Mouse (Mus musculus) kidney, embryonic 15.5 days (tissue): ENCODE results near the gene Nae1. TPM values are rescaled to one million over a fixed set of nuclear protein-coding genes. Genes with fewer than 3 reads are reported as not detected.
A peak's percentile ranks its signal among the peaks of the same experiment; 100 is the strongest.
"Not testable (repeated sequence)": the region's sequence is repeated elsewhere in the genome, so short reads cannot be mapped to it uniquely, and the experiment has no call there.

Experiments
- ATAC-seq: fragments of 200-750 bp; cut with Nextera tagmentation; replicated peaks from 2 replicates; pipeline ENCODE4 v1.8.0; 2017; ENCODE audit warnings: moderate TSS enrichment; ENCODE audit not compliant: low FRiP score
- H3K27ac ChIP-seq: fragments of 300-500 bp; sonication (generic); 2 replicates; pipeline ENCODE4 v1.5.1; 2015; ENCODE audit warnings: mild to moderate bottlenecking, inconsistent platforms
- H3K27me3 ChIP-seq: fragments of 300-500 bp; sonication (generic); 2 replicates; pipeline ENCODE4 v1.6.1; 2015; ENCODE audit warnings: inconsistent platforms
- H3K36me3 ChIP-seq: fragments of 300-500 bp; sonication (generic); 2 replicates; pipeline ENCODE4 v1.6.1; 2015; ENCODE audit warnings: inconsistent platforms
- H3K4me1 ChIP-seq: fragments of 300-500 bp; sonication (generic); 2 replicates; pipeline ENCODE4 v1.6.1; 2015; ENCODE audit warnings: inconsistent platforms
- H3K4me2 ChIP-seq: fragments of 300-500 bp; sonication (generic); 2 replicates; pipeline ENCODE4 v1.6.1; 2015; ENCODE audit warnings: moderate library complexity, mild to moderate bottlenecking, inconsistent platforms
- H3K4me3 ChIP-seq: fragments of 300-500 bp; sonication (generic); replicated peaks from 2 replicates; pipeline ENCODE4 v1.5.1; 2015; ENCODE audit warnings: mild to moderate bottlenecking, inconsistent platforms
- H3K9ac ChIP-seq: fragments of 300-500 bp; sonication (generic); 2 replicates; pipeline ENCODE4 v1.6.1; 2015; ENCODE audit warnings: mild to moderate bottlenecking, inconsistent platforms
- H3K9me3 ChIP-seq: fragments of 300-500 bp; sonication (generic); replicated peaks from 2 replicates; pipeline ENCODE4 v1.6.1; 2016; ENCODE audit warnings: inconsistent platforms
- WGBS: fragments of 180-500 bp; shearing (Covaris S2); methylation state at CpG from one replicate; pipeline ENCODE4 v1.1.7; 2015; ENCODE audit warnings: mixed read lengths; 5-methylcytosine and 5-hydroxymethylcytosine counted together
- polyA plus RNA-seq: library from polyadenylated mRNA; unstranded; fragments of >200 nt; fragmentation: Nextera tagmentation; extraction: Ambion mirVana; gene quantifications from 2 replicates; pipeline ENCODE4 v1.2.1, GENCODE M21; 2015

Nae1 gene
- polyA plus RNA-seq, result 105 and 115 TPM in 2 replicates

DNA sequence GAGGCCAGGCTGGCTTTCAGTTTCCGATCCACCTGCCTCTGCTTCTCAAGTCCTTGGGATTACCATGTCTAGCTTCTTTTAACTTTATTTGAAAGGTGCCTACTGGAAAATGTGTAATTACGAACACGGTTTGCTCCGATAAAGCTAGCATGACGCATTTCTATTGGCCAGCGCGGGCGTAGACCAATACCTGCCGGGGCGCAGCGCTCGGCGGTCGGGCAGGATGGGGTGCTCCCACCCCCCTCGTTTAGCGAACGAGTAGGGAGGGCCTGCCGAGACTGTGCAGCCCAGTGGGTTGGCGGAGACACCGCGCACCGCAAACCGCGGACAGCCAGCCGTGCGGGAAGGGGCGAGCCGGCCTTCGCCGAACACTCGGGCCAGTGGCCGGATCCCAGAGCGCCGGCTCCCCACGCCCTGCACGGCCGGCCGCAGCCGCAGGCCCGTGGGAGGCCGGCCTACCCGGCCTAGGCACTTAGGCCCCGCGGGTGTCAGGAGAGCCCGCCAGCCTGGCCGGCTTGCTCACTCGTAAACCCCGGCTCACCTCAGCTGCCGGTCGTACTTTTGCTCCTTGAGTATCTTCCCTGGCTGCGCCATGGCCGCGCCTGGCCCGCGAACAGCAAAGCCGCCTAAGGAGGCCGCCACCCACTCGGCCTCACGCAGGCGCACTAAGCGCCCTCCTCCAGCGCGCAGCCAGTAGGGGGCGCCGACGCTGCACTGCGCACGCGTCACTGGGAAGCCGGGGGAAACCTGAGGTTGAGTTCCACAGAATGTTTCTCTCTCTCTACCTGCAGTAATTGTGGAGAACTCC is at the start of gene Nae1, which contains the start of gene Car7:
Gene Nae1, minus strand, starts transcription at position 667 of the 808 bp plus-strand sequence.
Gene Car7, plus strand, starts transcription at position 719 of the 808 bp plus-strand sequence.
- H3K27ac ChIP-seq, result peak within 1 kb of the TSS; percentile 90
- WGBS, result under 1% methylated on average over 70 of the region's 70 CpGs
- ATAC-seq, result peak; percentile 98
- H3K9me3 ChIP-seq, result no peaks in the 10 kb centered on the region
- H3K4me1 ChIP-seq, result peaks cover 24% of the 10 kb centered on the region
- peaks cover 7% of the 10 kb centered on the region for H3K27me3 ChIP-seq
- peak within 1 kb of the TSS; percentile 97 for H3K4me3 ChIP-seq
- H3K36me3 ChIP-seq, result peaks cover 14% of the 10 kb centered on the region
- peak within 1 kb of the TSS; percentile 72 for H3K4me2 ChIP-seq
- H3K9ac ChIP-seq, result peak within 1 kb of the TSS; percentile 98

GRCm38 (mm10) chr8:104577606-104578005 is 43.2 kb upstream of the Nae1 start:
- H3K27me3 ChIP-seq, H3K4me2 ChIP-seq, H3K4me1 ChIP-seq, H3K36me3 ChIP-seq, ATAC-seq, H3K27ac ChIP-seq, H3K4me3 ChIP-seq, H3K9ac ChIP-seq, H3K9me3 ChIP-seq: not testable (repeated sequence)
- 82% methylated on average over 17 of the region's 17 CpGs for WGBS

DNA sequence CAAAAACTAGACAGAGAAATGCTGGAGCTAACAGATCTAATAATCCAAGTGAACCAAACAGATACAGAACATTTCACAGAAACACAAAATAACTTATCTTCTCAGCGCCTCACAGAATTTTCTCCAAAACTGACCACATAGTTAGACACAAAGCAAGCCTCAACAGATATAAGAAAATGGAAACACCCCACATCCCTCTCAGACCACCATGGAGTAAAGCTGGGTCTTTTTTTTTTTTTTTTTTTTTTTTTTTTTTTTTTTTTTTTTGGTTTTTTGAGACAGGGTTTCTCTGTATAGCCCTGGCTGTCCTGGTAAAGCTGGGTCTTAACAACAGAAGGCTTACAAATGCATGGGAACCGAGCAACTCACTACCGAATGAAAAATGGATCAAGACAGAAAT is 42.4 kb upstream of the Nae1 start:
- no peak overlapping the region for H3K27ac ChIP-seq
- no peak overlapping the region for H3K4me3 ChIP-seq
- no peaks in the 10 kb centered on the region for H3K9me3 ChIP-seq
- H3K4me1 ChIP-seq, result no peaks in the 10 kb centered on the region
- no peak overlapping the region for H3K4me2 ChIP-seq
- ATAC-seq, result no peak
- H3K27me3 ChIP-seq, result no peaks in the 10 kb centered on the region
- 88% methylated on average over 3 of the region's 3 CpGs for WGBS
- no peaks in the 10 kb centered on the region for H3K36me3 ChIP-seq
- no peak overlapping the region for H3K9ac ChIP-seq

DNA sequence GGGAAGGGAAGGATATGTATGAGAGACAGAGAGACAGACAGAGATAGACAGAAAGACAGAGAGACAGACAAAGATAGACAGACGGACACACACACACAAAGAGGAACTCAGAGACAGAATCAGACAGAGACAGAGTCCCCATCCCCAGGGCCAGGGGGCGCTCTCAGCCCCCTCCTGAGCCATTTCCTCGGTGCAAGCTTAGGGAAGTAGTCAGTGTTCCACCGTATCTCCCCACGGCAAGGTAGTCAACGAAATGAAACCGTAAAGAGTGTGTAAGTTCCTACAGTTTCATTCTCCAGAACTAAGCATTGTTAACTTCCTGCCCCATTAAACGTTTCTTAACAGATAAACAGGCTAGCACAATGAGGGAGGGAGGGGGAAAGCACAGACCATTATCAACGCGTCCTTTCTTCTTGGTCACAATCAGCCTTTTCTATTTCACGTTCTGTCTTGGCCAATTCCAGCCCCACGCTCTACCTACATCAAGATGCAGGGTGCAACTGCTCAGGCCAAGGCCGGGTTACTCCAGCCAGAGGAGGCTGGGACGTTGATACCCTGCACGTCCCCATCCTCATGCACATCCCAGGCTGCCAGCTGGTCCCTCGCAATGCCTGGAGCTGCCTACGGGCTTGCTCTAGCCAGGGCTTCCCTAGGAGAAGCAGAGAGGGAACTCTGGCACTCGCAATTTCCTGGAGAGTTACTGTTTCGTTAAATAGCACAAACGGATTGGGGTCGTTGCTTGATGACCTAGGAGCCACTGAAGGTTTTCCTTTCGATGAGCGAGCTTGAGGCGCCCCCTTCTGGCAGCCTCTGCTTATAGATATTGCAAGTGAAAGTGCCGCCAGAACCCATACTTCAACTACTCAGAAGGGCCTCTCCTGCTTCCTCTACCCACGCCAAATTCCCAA is 36.3 kb upstream of the Nae1 start:
- no peaks in the 10 kb centered on the region for H3K36me3 ChIP-seq
- peak overlapping the region; percentile 29; the same call in 1 of the 2 replicates for H3K9ac ChIP-seq
- H3K4me2 ChIP-seq, result peak overlapping the region; percentile 88
- H3K4me3 ChIP-seq, result peak overlapping the region; percentile 45
- no peaks in the 10 kb centered on the region for H3K27me3 ChIP-seq
- H3K4me1 ChIP-seq, result peaks cover 7% of the 10 kb centered on the region
- WGBS, result 5% methylated on average over 26 of the region's 26 CpGs
- peak; percentile 80 for ATAC-seq
- H3K9me3 ChIP-seq, result no peaks in the 10 kb centered on the region
- H3K27ac ChIP-seq, result no peak overlapping the region

GRCm38 (mm10) chr8:104569559-104569958 is 35.1 kb upstream of the Nae1 start:
- Histone ChIP-seq H3K9ac (no peak overlapping the region), H3K27ac (no peak overlapping the region), H3K4me3 (no peak overlapping the region), H3K4me2 (no peak overlapping the region), H3K36me3 (no peaks in the 10 kb centered on the region), H3K27me3 (no peaks in the 10 kb centered on the region), H3K4me1 (peaks cover 10% of the 10 kb centered on the region), H3K9me3 (no peaks in the 10 kb centered on the region)
- ATAC-seq, result no peak
- WGBS, result 40% methylated on average over 1 of the region's 1 CpGs

GRCm38 (mm10) chr8:104565457-104565798 is 31.0 kb upstream of the Nae1 start:
- WGBS, result 94% methylated on average over 5 of the region's 5 CpGs
- H3K4me3 ChIP-seq, result no peak overlapping the region
- no peaks in the 10 kb centered on the region for H3K27me3 ChIP-seq
- no peak overlapping the region for H3K27ac ChIP-seq
- H3K36me3 ChIP-seq, result no peaks in the 10 kb centered on the region
- no peak overlapping the region for H3K4me2 ChIP-seq
- no peak overlapping the region for H3K9ac ChIP-seq
- H3K9me3 ChIP-seq, result no peaks in the 10 kb centered on the region
- no peak for ATAC-seq
- H3K4me1 ChIP-seq, result peaks cover 4% of the 10 kb centered on the region; the same call in 1 of the 2 replicates

DNA sequence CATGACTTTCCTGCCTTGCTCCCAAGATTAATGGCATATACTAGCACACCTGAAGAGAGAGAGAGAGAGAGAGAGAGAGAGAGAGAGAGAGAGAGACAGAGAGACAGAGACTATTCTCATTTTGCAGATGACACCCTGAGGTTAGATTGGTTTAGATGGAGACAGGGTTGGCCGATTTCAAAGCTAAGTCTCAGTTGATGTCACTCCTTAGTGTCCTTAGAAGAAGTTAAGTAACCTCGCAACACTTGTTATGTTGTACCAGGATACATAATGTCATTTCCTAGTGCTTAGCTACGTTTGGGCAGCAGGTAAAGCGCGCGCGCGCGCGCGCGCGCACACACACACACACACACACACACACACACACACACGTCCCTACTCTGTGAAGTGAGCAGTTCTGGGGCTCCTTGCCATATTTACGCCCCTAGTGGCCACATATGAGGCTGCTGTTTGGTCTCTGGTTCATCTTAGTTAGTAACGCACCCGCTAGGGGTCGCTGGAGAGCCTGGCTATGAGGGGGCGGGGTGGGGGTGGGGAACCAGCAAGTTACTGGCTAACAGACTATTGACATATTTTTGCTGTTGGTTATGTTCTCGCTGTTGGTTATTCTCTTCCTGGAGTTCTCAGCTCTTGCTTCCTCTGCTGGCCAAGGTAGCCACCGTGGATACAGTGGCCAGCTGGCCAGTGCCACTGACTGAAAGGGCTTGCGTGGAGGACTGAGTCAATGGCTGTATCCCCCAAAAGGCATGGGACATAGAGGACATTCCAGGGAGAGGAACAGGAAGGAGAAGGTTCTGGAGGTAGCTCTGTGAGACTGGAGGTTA is 30.4 kb upstream of the Nae1 start:
- no peak overlapping the region for H3K27ac ChIP-seq
- H3K9me3 ChIP-seq, result no peaks in the 10 kb centered on the region
- peaks cover 2% of the 10 kb centered on the region; the same call in 1 of the 2 replicates for H3K4me1 ChIP-seq
- no peaks in the 10 kb centered on the region for H3K36me3 ChIP-seq
- peak; percentile 91 for ATAC-seq
- H3K27me3 ChIP-seq, result no peaks in the 10 kb centered on the region
- no peak overlapping the region for H3K9ac ChIP-seq
- no peak overlapping the region for H3K4me3 ChIP-seq
- 23% methylated on average over 22 of the region's 22 CpGs for WGBS
- H3K4me2 ChIP-seq, result peak overlapping the region; percentile 41

DNA sequence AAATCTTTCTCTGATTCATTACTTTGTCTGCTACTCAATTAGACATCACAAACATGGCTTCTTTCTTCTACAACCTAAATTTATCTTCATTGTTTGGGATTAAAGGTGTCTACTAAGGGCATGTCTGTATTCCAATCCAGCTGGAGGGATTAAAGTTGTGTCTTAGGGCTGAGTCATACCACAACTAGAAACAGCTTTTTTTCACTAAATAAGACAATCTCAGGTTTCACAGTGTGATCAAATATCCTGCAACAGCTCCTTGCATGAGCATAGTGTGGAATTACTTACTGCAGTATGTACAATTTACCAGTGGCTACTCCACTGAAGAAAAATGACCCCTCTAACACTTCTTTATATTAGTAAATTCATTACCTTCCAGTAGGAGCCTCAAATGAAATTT is 26.3 kb upstream of the Nae1 start:
- no peak overlapping the region for H3K4me2 ChIP-seq
- ATAC-seq, result no peak
- H3K27ac ChIP-seq, result no peak overlapping the region
- no peaks in the 10 kb centered on the region for H3K9me3 ChIP-seq
- no peak overlapping the region for H3K9ac ChIP-seq
- H3K4me3 ChIP-seq, result no peak overlapping the region
- peaks cover 2% of the 10 kb centered on the region; the same call in 1 of the 2 replicates for H3K4me1 ChIP-seq
- H3K27me3 ChIP-seq, result no peaks in the 10 kb centered on the region
- no peaks in the 10 kb centered on the region for H3K36me3 ChIP-seq

DNA sequence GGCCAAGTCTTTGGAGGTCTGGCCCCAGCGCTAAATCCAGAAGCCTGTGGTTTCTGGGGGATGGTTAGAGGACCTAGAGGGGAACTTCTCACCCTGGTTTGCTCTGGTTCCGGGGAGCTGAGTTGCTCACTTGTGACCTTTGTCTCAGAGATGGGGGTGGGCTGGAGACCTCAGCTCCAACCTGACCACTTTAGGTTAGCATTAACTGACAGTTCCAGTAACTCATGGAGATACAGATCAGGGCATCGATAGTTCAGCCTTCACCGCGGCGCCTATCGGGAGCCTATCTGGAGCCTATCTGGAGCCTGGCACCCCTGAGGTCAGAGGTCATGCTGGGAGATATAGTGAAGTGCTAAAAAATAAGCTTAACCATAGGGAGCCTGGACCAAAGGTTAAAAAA is 22.8 kb upstream of the Nae1 start:
- ATAC-seq, result no peak
- Histone ChIP-seq H3K4me3 (no peak overlapping the region), H3K36me3 (no peaks in the 10 kb centered on the region), H3K27me3 (no peaks in the 10 kb centered on the region), H3K27ac (no peak overlapping the region), H3K9ac (no peak overlapping the region), H3K9me3 (no peaks in the 10 kb centered on the region), H3K4me1 (no peaks in the 10 kb centered on the region), H3K4me2 (no peak overlapping the region)
- 69% methylated on average over 7 of the region's 7 CpGs for WGBS

- ATAC-seq, result no peak
- Histone ChIP-seq H3K9ac (no peak overlapping the region), H3K4me1 (no peaks in the 10 kb centered on the region), H3K4me3 (no peak overlapping the region), H3K4me2 (no peak overlapping the region), H3K9me3 (no peaks in the 10 kb centered on the region), H3K27ac (no peak overlapping the region), H3K27me3 (no peaks in the 10 kb centered on the region), H3K36me3 (no peaks in the 10 kb centered on the region)
- 82% methylated on average over 4 of the region's 4 CpGs for WGBS
Observed at GRCm38 (mm10) chr8:104555191-104555590, 20.8 kb upstream of the Nae1 start.

- 82% methylated on average over 8 of the region's 8 CpGs for WGBS
- no peak for ATAC-seq
Observed at GRCm38 (mm10) chr8:104543440-104544045, 9.1 kb upstream of the Nae1 start.

More at GRCm38 (mm10) chr8:104543440-104544045, 9.1 kb upstream of the Nae1 start:
- no peak overlapping the region for H3K27ac ChIP-seq
- H3K9ac ChIP-seq, result no peak overlapping the region
- no peak overlapping the region for H3K4me2 ChIP-seq
- H3K4me3 ChIP-seq, result no peak overlapping the region
- peaks cover 60% of the 10 kb centered on the region for H3K27me3 ChIP-seq
- no peaks in the 10 kb centered on the region for H3K36me3 ChIP-seq
- no peaks in the 10 kb centered on the region for H3K9me3 ChIP-seq
- peaks cover 19% of the 10 kb centered on the region for H3K4me1 ChIP-seq
